Mouse (Mus musculus) heart, embryonic 13.5 days (tissue): ENCODE results near the gene Fam160a2. TPM values are rescaled to one million over a fixed set of nuclear protein-coding genes. Genes with fewer than 3 reads are reported as not detected.
A peak's percentile ranks its signal among the peaks of the same experiment; 100 is the strongest.

ENCODE experiments used
- ATAC-seq: fragments of 200-750 bp; cut with Nextera tagmentation; 2 replicates; pipeline ENCODE4 v1.8.0; 2017; ENCODE audit warnings: moderate TSS enrichment; ENCODE audit not compliant: insufficient number of reproducible peaks, low FRiP score, low TSS enrichment; ENCODE audit errors: extremely low read depth
- H3K27ac ChIP-seq: fragments of 300-500 bp; sonication (generic); replicated peaks from 2 replicates; pipeline ENCODE4 v1.5.1; 2015; ENCODE audit warnings: moderate library complexity, mild to moderate bottlenecking, inconsistent platforms
- H3K27me3 ChIP-seq: fragments of 300-500 bp; sonication (generic); replicated peaks from 2 replicates; pipeline ENCODE4 v1.6.1; 2015; ENCODE audit warnings: mild to moderate bottlenecking, inconsistent platforms
- H3K36me3 ChIP-seq: fragments of 300-500 bp; sonication (generic); 2 replicates; pipeline ENCODE4 v1.6.1; 2015; ENCODE audit warnings: mild to moderate bottlenecking, inconsistent platforms
- H3K4me1 ChIP-seq: fragments of 300-500 bp; sonication (generic); 2 replicates; pipeline ENCODE4 v1.6.1; 2015; ENCODE audit warnings: inconsistent platforms
- H3K4me2 ChIP-seq: fragments of 300-500 bp; sonication (generic); 2 replicates; pipeline ENCODE4 v1.6.1; 2015; ENCODE audit warnings: inconsistent platforms, mild to moderate bottlenecking, moderate library complexity
- H3K4me3 ChIP-seq: fragments of 300-500 bp; sonication (generic); 2 replicates; pipeline ENCODE4 v1.5.1; 2015; ENCODE audit warnings: moderate library complexity, mild to moderate bottlenecking, inconsistent platforms
- H3K9ac ChIP-seq: fragments of 300-500 bp; sonication (generic); 2 replicates; pipeline ENCODE4 v1.6.1; 2015; ENCODE audit warnings: inconsistent platforms, mild to moderate bottlenecking, moderate library complexity
- H3K9me3 ChIP-seq: fragments of 300-500 bp; sonication (generic); 2 replicates; pipeline ENCODE4 v1.6.1; 2016; ENCODE audit warnings: inconsistent platforms
- WGBS: fragments of 180-500 bp; shearing (Covaris S2); methylation state at CpG from one replicate; pipeline ENCODE4 v1.1.7; 2015; ENCODE audit warnings: mixed read lengths; 5-methylcytosine and 5-hydroxymethylcytosine counted together
- polyA plus RNA-seq: library from polyadenylated mRNA; unstranded; fragments of >200 nt; fragmentation: Nextera tagmentation; extraction: Ambion mirVana; gene quantifications from 2 replicates; pipeline ENCODE4 v1.2.1, GENCODE M21; 2015

The Fam160a2 gene
- 28.9 and 29.6 TPM in 2 replicates for polyA plus RNA-seq

DNA sequence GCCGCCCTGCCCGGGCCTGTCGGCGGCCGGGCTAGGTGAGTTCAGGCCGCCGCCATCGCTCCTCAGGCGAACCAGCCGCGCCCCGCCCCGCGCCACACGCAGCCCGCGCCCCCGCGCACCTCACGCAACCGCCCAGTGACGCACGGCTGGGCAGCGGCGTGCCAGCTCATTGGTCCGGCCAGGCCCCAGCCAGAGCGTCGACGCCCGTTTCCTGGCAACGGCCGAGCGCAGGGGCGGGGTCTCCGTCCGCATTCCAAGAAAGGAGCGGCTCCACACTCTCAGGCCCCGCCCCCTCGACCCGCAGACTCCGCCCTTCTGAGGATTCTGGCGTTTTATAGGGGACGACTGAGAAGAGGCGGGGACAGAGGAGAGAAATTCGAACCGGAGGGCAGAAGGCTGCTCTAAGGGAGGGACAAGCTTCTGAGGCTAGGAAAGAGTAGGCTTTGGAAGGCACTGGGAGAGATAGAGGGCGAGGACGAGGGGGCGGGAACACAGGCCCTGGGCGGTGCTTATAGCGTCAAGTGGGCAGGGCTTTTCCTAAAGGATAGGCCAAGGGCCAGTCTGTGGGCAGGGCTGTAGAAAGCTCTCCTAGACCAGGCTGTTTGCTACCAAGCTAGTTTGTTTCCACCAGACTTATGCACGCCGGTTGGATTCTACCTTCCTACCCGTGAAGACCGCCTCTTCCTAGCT, at the start of gene Fam160a2:
Gene Fam160a2, minus strand, starts transcription at position 120 of the 690 bp plus-strand sequence.
- H3K9ac ChIP-seq, result peak within 1 kb of the TSS; percentile 96
- H3K4me3 ChIP-seq, result peak within 1 kb of the TSS; percentile 91
- peaks cover 27% of the 10 kb centered on the region for H3K4me1 ChIP-seq
- H3K27me3 ChIP-seq, result no peaks in the 10 kb centered on the region
- H3K27ac ChIP-seq, result peak within 1 kb of the TSS; percentile 89
- ATAC-seq, result peak; percentile 97
- H3K36me3 ChIP-seq, result peaks cover 4% of the 10 kb centered on the region
- 0% methylated on average over 55 of the region's 55 CpGs for WGBS
- no peaks in the 10 kb centered on the region for H3K9me3 ChIP-seq
- peak within 1 kb of the TSS; percentile 87 for H3K4me2 ChIP-seq

GRCm38 (mm10) chr7:105445076-105445475, 45.2 kb upstream of the Fam160a2 start:
- 55% methylated on average over 3 of the region's 3 CpGs for WGBS

GRCm38 (mm10) chr7:105441426-105441825, 41.6 kb upstream of the Fam160a2 start:
- WGBS, result 35% methylated on average over 4 of the region's 4 CpGs
- H3K4me3 ChIP-seq, result no peak overlapping the region
- no peak for ATAC-seq

More at GRCm38 (mm10) chr7:105445076-105445475, 45.2 kb upstream of the Fam160a2 start:
- H3K4me3 ChIP-seq, result no peak overlapping the region
- H3K36me3 ChIP-seq, result no peaks in the 10 kb centered on the region
- no peaks in the 10 kb centered on the region for H3K9me3 ChIP-seq
- no peaks in the 10 kb centered on the region for H3K27me3 ChIP-seq
- H3K4me2 ChIP-seq, result no peak overlapping the region
- ATAC-seq, result no peak
- H3K27ac ChIP-seq, result no peak overlapping the region
- H3K4me1 ChIP-seq, result no peaks in the 10 kb centered on the region
- H3K9ac ChIP-seq, result no peak overlapping the region

GRCm38 (mm10) chr7:105437979-105438772, 38.3 kb upstream of the Fam160a2 start:
- H3K4me3 ChIP-seq, result no peak overlapping the region
- no peak overlapping the region for H3K4me2 ChIP-seq
- H3K4me1 ChIP-seq, result peaks cover 12% of the 10 kb centered on the region
- H3K9me3 ChIP-seq, result no peaks in the 10 kb centered on the region
- no peak overlapping the region for H3K9ac ChIP-seq
- no peak overlapping the region for H3K27ac ChIP-seq
- H3K36me3 ChIP-seq, result no peaks in the 10 kb centered on the region
- ATAC-seq, result no peak
- WGBS, result 42% methylated on average over 7 of the region's 7 CpGs
- H3K27me3 ChIP-seq, result no peaks in the 10 kb centered on the region

More at GRCm38 (mm10) chr7:105441426-105441825, 41.6 kb upstream of the Fam160a2 start:
- H3K36me3 ChIP-seq, result no peaks in the 10 kb centered on the region
- peaks cover 12% of the 10 kb centered on the region for H3K4me1 ChIP-seq
- no peak overlapping the region for H3K27ac ChIP-seq
- H3K27me3 ChIP-seq, result no peaks in the 10 kb centered on the region
- H3K4me2 ChIP-seq, result no peak overlapping the region
- no peaks in the 10 kb centered on the region for H3K9me3 ChIP-seq
- H3K9ac ChIP-seq, result no peak overlapping the region

- 71% methylated on average over 22 of the region's 22 CpGs for WGBS
- no peak for ATAC-seq
- Histone ChIP-seq H3K27me3 (peaks cover 17% of the 10 kb centered on the region), H3K36me3 (no peaks in the 10 kb centered on the region), H3K4me1 (peaks cover 12% of the 10 kb centered on the region), H3K9me3 (no peaks in the 10 kb centered on the region), H3K4me3 (no peak overlapping the region), H3K9ac (no peak overlapping the region), H3K4me2 (0 out of 2 replicates have a peak overlapping the region, but pooled peaks have one; percentile 1), H3K27ac (no peak overlapping the region)
These were observed 34.9 kb upstream of the Fam160a2 start for GRCm38 (mm10) chr7:105434798-105435197.

GRCm38 (mm10) chr7:105433859-105434258, 34.0 kb upstream of the Fam160a2 start:
- Histone ChIP-seq H3K9me3 (no peaks in the 10 kb centered on the region), H3K36me3 (no peaks in the 10 kb centered on the region), H3K4me3 (no peak overlapping the region), H3K4me1 (peaks cover 11% of the 10 kb centered on the region), H3K27ac (no peak overlapping the region), H3K4me2 (no peak overlapping the region), H3K9ac (no peak overlapping the region), H3K27me3 (peaks cover 26% of the 10 kb centered on the region)
- WGBS, result 74% methylated on average over 17 of the region's 17 CpGs
- ATAC-seq, result no peak

DNA sequence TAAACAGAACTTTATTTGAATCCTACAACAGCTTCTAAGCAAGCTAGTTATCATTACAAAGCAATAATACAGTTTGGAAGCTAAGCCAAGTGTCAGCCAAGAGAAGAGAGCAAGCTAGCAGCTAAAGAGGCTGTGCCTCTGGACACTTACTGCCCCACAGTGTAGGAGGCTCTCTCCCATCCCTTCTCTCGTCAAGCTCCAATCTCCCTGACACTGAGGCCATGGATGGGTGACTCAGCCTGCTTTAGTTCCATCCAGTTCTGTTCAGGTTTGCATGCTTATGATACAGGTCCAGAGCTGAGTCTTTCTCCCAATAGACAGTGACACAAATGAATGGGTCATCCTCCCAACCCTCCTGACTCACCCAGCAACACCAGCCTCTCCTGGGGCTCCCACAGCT, 32.2 kb upstream of the Fam160a2 start:
- no peak for ATAC-seq
- no peak overlapping the region for H3K9ac ChIP-seq
- no peaks in the 10 kb centered on the region for H3K4me1 ChIP-seq
- no peaks in the 10 kb centered on the region for H3K9me3 ChIP-seq
- H3K27ac ChIP-seq, result no peak overlapping the region
- no peak overlapping the region for H3K4me3 ChIP-seq
- peaks cover 44% of the 10 kb centered on the region for H3K27me3 ChIP-seq
- H3K36me3 ChIP-seq, result no peaks in the 10 kb centered on the region
- 33% methylated on average over 1 of the region's 1 CpGs for WGBS
- H3K4me2 ChIP-seq, result no peak overlapping the region

DNA sequence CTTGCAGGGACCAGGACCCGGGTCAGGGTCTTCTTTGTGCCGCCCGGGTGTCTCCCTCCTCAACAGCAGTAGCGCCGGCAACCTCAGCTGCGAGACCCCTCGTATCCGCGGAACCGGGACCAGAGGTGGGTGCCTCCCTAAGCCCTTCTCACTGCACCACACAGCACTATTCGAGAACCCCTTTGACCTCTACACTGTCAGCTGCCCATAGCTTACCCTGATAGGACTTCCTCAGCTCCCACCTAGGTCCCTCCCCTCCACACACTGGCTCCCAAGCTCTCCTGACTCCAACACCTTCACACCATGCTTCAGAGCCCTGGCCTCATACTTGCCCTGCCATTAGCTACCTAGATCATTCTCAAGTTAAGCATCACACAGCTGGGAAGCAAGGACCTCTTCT, 26.2 kb upstream of the Fam160a2 start:
- peak overlapping the region; percentile 71 for H3K9ac ChIP-seq

GRCm38 (mm10) chr7:105425424-105426043, 25.7 kb upstream of the Fam160a2 start, which contains the start of gene Cckbr:
Gene Cckbr, plus strand, starts transcription at chr7:105425731.
- Histone ChIP-seq H3K27me3 (peaks cover 79% of the 10 kb centered on the region), H3K27ac (no peak within 1 kb of the TSS)

More for the DNA sequence above, 26.2 kb upstream of the Fam160a2 start:
- no peak for ATAC-seq
- no peaks in the 10 kb centered on the region for H3K36me3 ChIP-seq
- H3K9me3 ChIP-seq, result no peaks in the 10 kb centered on the region
- H3K4me1 ChIP-seq, result peaks cover 13% of the 10 kb centered on the region
- 3% methylated on average over 11 of the region's 11 CpGs for WGBS
- peak overlapping the region; percentile 57 for H3K4me3 ChIP-seq
- H3K27ac ChIP-seq, result no peak overlapping the region
- peaks cover 84% of the 10 kb centered on the region for H3K27me3 ChIP-seq
- peak overlapping the region; percentile 88 for H3K4me2 ChIP-seq

DNA sequence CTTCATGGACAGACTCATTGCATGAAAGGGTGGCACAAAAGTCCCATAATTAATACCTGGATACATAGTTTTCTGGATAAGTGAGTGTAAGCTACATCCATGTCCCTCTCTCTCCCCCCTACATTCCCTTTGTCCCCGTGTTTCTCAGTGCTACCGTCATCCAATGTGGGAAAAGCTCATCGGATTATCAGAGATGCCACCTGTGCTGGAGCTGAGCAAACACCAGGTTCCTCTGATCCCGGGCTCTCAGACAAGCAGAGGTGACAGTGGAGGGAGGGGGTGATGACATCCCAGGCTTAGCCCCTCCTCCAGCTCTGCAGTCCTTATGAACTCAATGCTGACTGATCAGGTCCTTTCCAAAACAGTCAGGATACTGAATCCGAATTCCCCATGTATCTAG, 24.5 kb upstream of the Fam160a2 start:
- Histone ChIP-seq H3K4me2 (no peak overlapping the region), H3K27me3 (peaks cover 68% of the 10 kb centered on the region)
- WGBS, result 27% methylated on average over 5 of the region's 5 CpGs

More at GRCm38 (mm10) chr7:105425424-105426043, 25.7 kb upstream of the Fam160a2 start, which contains the start of gene Cckbr:
- Histone ChIP-seq H3K4me1 (peaks cover 16% of the 10 kb centered on the region), H3K4me3 (peak within 1 kb of the TSS; percentile 57), H3K9me3 (no peaks in the 10 kb centered on the region), H3K36me3 (no peaks in the 10 kb centered on the region), H3K4me2 (peak within 1 kb of the TSS; percentile 88), H3K9ac (peak within 1 kb of the TSS; percentile 71)
- WGBS, result 3% methylated on average over 31 of the region's 31 CpGs
- ATAC-seq, result no peak

GRCm38 (mm10) chr7:105420903-105421302, 21.0 kb upstream of the Fam160a2 start:
- 21% methylated on average over 2 of the region's 2 CpGs for WGBS
- Histone ChIP-seq H3K27me3 (peaks cover 37% of the 10 kb centered on the region), H3K4me2 (no peak overlapping the region), H3K4me3 (no peak overlapping the region), H3K4me1 (peaks cover 14% of the 10 kb centered on the region), H3K9me3 (no peaks in the 10 kb centered on the region), H3K36me3 (no peaks in the 10 kb centered on the region), H3K27ac (no peak overlapping the region), H3K9ac (no peak overlapping the region)
- no peak for ATAC-seq

More for the DNA sequence above, 24.5 kb upstream of the Fam160a2 start:
- no peak overlapping the region for H3K27ac ChIP-seq
- ATAC-seq, result no peak
- H3K9me3 ChIP-seq, result no peaks in the 10 kb centered on the region
- no peak overlapping the region for H3K4me3 ChIP-seq
- no peak overlapping the region for H3K9ac ChIP-seq
- H3K36me3 ChIP-seq, result no peaks in the 10 kb centered on the region
- peaks cover 16% of the 10 kb centered on the region for H3K4me1 ChIP-seq
